Mouse (Mus musculus) liver, embryonic 13.5 days (tissue): ENCODE data around the gene Nrxn1. TPM values are rescaled to one million over a fixed set of nuclear protein-coding genes. Genes with fewer than 3 reads are reported as not detected.

Experiments used
- ATAC-seq: fragments of 200-750 bp; cut with Nextera tagmentation; 2 replicates; pipeline ENCODE4 v1.8.0; 2017; ENCODE audit warnings: low read depth, mild to moderate bottlenecking, moderate number of reproducible peaks, moderate library complexity
- DNase-seq: peaks from one replicate; pipeline ENCODE4 v3.0.0; 2022
- H3K27ac ChIP-seq: fragments of 300-500 bp; sonication (generic); 2 replicates; pipeline ENCODE4 v1.5.1; 2015; ENCODE audit warnings: moderate library complexity, mild to moderate bottlenecking, inconsistent platforms
- H3K27me3 ChIP-seq: fragments of 300-500 bp; sonication (generic); 2 replicates; pipeline ENCODE4 v1.6.1; 2015; ENCODE audit warnings: mild to moderate bottlenecking, inconsistent platforms
- H3K36me3 ChIP-seq: fragments of 300-500 bp; sonication (generic); 2 replicates; pipeline ENCODE4 v1.6.1; 2015; ENCODE audit warnings: mild to moderate bottlenecking, inconsistent platforms
- H3K4me1 ChIP-seq: fragments of 300-500 bp; sonication (generic); replicated peaks from 2 replicates; pipeline ENCODE4 v1.6.1; 2015; ENCODE audit warnings: inconsistent platforms
- H3K4me2 ChIP-seq: fragments of 300-500 bp; sonication (generic); 2 replicates; pipeline ENCODE4 v1.6.1; 2015; ENCODE audit warnings: inconsistent platforms, mild to moderate bottlenecking, moderate library complexity
- H3K4me3 ChIP-seq: fragments of 300-500 bp; sonication (generic); replicated peaks from 2 replicates; pipeline ENCODE4 v1.5.1; 2015; ENCODE audit warnings: mild to moderate bottlenecking, inconsistent platforms
- H3K9ac ChIP-seq: fragments of 300-500 bp; sonication (generic); 2 replicates; pipeline ENCODE4 v1.6.1; 2015; ENCODE audit warnings: mild to moderate bottlenecking, inconsistent platforms
- H3K9me3 ChIP-seq: fragments of 300-500 bp; sonication (generic); replicated peaks from 2 replicates; pipeline ENCODE4 v1.6.1; 2016; ENCODE audit warnings: inconsistent platforms
- WGBS: fragments of 180-500 bp; shearing (Covaris S2); methylation state at CpG from one replicate; pipeline ENCODE4 v1.1.7; 2015; ENCODE audit not compliant: insufficient replicate concordance; 5-methylcytosine and 5-hydroxymethylcytosine counted together
- polyA plus RNA-seq: library from polyadenylated mRNA; unstranded; fragments of >200 nt; fragmentation: Nextera tagmentation; extraction: Ambion mirVana; gene quantifications from 2 replicates; pipeline ENCODE4 v1.2.1, GENCODE M21; 2015

Nrxn1 gene
- polyA plus RNA-seq, 1 experiment from 2014 or later, result 0.51 TPM

GRCm38 (mm10) chr17:90394606-90395005 lies 698.3 kb downstream of the Nrxn1 start:
- Histone ChIP-seq H3K4me3 (no peak overlapping the region), H3K9ac (no peak overlapping the region), H3K4me2 (no peak overlapping the region), H3K4me1 (no peaks in the 10 kb centered on the region), H3K9me3 (no peaks in the 10 kb centered on the region), H3K27me3 (no peaks in the 10 kb centered on the region), H3K36me3 (no peaks in the 10 kb centered on the region), H3K27ac (no peak overlapping the region)
- 78% methylated on average over 6 of the region's 6 CpGs for WGBS
- ATAC-seq (no peak), DNase-seq (no peak)

DNA sequence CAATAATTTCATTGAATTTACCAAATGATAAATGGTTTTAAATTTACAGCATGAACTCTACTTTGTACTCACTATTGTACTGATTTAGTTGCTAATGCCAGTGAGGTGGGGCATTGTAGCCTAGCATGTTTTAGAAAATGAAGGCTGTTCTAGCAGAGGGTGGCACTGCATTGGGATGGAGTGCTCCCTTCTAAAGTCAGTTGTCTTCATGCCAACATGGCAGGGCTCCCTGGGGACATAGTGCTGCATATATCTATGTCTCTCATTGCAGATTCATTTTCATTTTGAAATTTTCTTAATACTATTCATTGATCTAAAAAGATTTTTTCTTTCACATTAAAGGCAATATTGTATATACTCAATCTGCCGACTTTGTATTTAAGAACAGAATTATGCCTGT lies 700.1 kb downstream of the Nrxn1 start:
- Histone ChIP-seq H3K9me3 (no peaks in the 10 kb centered on the region), H3K4me3 (no peak overlapping the region), H3K4me2 (no peak overlapping the region), H3K36me3 (no peaks in the 10 kb centered on the region), H3K4me1 (no peaks in the 10 kb centered on the region), H3K27ac (no peak overlapping the region), H3K27me3 (no peaks in the 10 kb centered on the region), H3K9ac (no peak overlapping the region)
- 72% methylated on average over 1 of the region's 1 CpGs for WGBS
- ATAC-seq (no peak), DNase-seq (no peak)

DNA sequence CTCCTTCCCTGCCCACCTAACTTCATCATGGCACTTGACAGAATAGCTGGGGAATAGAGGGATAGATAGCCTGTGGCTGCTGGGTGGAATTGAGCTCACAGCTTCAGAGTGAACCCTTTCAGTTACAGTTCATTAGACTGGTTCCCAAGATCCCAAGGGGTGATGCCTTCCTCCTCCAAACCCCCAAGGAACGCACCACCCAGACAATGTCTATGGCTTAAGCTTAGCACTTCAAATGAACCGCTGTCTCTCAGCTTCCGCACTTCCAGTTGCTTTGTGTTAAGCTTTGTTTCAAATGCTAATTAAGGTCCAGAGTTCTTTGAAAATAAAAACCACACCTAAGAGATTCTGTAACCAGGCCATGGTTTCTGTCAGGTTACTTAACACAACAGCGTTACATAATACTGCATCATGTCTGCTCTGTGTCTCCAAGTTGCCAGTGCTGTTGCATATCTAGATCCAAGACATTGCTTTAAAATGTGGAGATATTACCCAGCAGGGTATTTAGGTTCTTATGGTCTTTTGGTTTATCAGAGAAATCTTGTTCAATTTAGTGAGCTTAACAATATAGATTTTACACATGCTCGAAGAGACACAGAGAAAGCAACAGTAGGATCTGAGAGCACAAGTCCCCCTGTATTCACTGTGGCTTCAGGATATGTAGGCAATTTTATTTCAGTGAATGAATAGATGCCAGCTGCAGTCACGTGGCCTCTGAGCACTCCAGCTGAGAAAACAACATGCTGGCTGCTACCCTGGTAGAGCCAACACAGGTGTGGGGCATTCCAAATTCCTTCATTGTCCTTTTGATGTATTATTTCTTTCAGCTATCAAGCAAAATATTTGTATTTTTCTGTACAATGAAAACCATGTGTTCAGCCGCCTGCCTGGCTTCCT lies 702.3 kb downstream of the Nrxn1 start:
- Histone ChIP-seq H3K27ac (no peak overlapping the region), H3K27me3 (no peaks in the 10 kb centered on the region), H3K4me3 (no peak overlapping the region), H3K4me1 (no peaks in the 10 kb centered on the region), H3K9me3 (no peaks in the 10 kb centered on the region), H3K36me3 (no peaks in the 10 kb centered on the region), H3K9ac (no peak overlapping the region), H3K4me2 (no peak overlapping the region)
- no peak for ATAC-seq
- no peak for DNase-seq
- WGBS, result 49% methylated on average over 7 of the region's 7 CpGs

DNA sequence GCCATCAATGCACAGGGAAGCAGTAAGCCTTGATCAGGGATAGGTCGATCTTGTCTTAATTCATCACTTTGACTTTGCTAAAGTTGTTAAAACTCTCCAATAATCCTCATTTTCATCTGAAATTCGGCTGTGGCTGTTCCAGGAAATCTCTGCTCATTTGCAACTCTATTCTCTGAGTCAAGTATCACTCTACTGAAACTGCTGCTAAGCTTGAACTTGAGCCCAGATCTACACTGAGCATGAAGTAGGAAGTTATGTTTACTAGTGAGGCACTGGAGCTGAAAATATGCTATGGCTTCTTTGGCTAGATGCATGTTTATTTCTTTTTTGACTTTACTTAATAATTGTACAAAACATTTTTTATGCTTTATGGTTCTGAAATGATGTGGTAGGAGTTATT lies 708.0 kb downstream of the Nrxn1 start:
- ATAC-seq, result no peak
- H3K9ac ChIP-seq, result no peak overlapping the region
- no peak for DNase-seq
- no peaks in the 10 kb centered on the region for H3K4me1 ChIP-seq
- no peaks in the 10 kb centered on the region for H3K36me3 ChIP-seq
- no peak overlapping the region for H3K4me2 ChIP-seq
- no peak overlapping the region for H3K27ac ChIP-seq
- H3K9me3 ChIP-seq, result no peaks in the 10 kb centered on the region
- H3K27me3 ChIP-seq, result no peaks in the 10 kb centered on the region
- no peak overlapping the region for H3K4me3 ChIP-seq
- WGBS, result 44% methylated on average over 2 of the region's 2 CpGs

DNA sequence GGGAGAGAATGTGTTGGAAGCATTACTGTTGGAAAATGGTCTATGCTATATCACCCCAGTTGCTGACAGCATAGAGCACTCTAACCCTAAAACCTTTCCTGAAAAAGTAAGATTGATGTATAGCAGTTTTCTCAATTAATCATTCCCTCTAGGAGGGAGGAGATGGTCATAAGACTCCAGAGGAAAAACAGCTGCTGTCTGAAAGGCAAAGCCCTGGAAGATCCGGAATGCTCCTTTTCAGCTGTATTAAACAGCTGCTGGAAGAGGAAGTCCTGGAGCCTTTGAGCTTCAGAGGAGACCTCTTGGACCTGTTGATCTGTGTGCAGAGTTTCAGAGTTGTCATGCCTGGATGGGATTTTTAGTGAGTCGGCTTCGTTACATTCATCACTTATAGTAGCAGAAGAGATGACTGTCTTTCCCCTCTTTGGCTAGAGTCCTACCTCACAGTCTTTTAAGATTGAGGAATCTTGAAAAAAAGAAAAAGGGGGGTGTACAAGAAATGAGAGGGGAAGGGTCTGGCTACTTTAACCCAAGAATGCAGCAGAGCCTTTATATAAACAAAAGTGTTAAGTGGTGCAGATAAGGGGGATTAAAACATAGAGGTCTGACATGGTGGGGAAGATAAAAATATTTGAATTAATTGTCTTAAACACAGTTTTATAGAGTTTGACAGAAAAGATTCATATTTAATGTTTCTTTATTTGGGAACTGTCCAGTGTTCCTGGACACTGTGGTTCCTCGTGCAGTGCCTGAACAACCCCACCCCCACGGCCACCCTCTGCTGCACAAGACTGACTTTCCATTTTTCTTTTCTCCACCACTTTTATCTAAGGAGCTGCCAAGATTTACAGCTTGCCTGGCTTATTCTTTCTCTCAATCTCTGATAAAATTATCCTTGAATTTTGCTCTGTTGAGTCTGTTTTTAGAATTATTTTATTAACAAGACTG lies 710.1 kb downstream of the Nrxn1 start:
- no peaks in the 10 kb centered on the region for H3K9me3 ChIP-seq
- ATAC-seq, result no peak
- no peak for DNase-seq
- no peak overlapping the region for H3K27ac ChIP-seq
- H3K36me3 ChIP-seq, result no peaks in the 10 kb centered on the region
- H3K4me1 ChIP-seq, result no peaks in the 10 kb centered on the region
- no peak overlapping the region for H3K4me3 ChIP-seq
- H3K4me2 ChIP-seq, result no peak overlapping the region
- no peak overlapping the region for H3K9ac ChIP-seq
- 49% methylated on average over 5 of the region's 5 CpGs for WGBS
- no peaks in the 10 kb centered on the region for H3K27me3 ChIP-seq

GRCm38 (mm10) chr17:90376533-90376932 lies 716.3 kb downstream of the Nrxn1 start:
- H3K27me3 ChIP-seq, result no peaks in the 10 kb centered on the region
- ATAC-seq (no peak), DNase-seq (no peak)
- no peaks in the 10 kb centered on the region for H3K9me3 ChIP-seq
- H3K36me3 ChIP-seq, result no peaks in the 10 kb centered on the region
- no peak overlapping the region for H3K9ac ChIP-seq
- 72% methylated on average over 2 of the region's 2 CpGs for WGBS
- H3K27ac ChIP-seq, result no peak overlapping the region
- no peak overlapping the region for H3K4me2 ChIP-seq
- no peaks in the 10 kb centered on the region for H3K4me1 ChIP-seq
- no peak overlapping the region for H3K4me3 ChIP-seq

GRCm38 (mm10) chr17:90362169-90362568 lies 730.7 kb downstream of the Nrxn1 start:
- Histone ChIP-seq H3K4me3 (no peak overlapping the region), H3K36me3 (no peaks in the 10 kb centered on the region), H3K4me1 (no peaks in the 10 kb centered on the region), H3K9me3 (no peaks in the 10 kb centered on the region), H3K27ac (no peak overlapping the region), H3K27me3 (no peaks in the 10 kb centered on the region), H3K4me2 (no peak overlapping the region), H3K9ac (no peak overlapping the region)
- no peak for DNase-seq
- 58% methylated on average over 4 of the region's 4 CpGs for WGBS
- no peak for ATAC-seq

- WGBS, result 46% methylated on average over 5 of the region's 5 CpGs
Observed at GRCm38 (mm10) chr17:90349385-90350095, 743.3 kb downstream of the Nrxn1 start.

GRCm38 (mm10) chr17:90346735-90347475 lies 746.0 kb downstream of the Nrxn1 start:
- 40% methylated on average over 3 of the region's 3 CpGs for WGBS

More at GRCm38 (mm10) chr17:90349385-90350095, 743.3 kb downstream of the Nrxn1 start:
- no peaks in the 10 kb centered on the region for H3K36me3 ChIP-seq
- H3K4me3 ChIP-seq, result no peak overlapping the region
- H3K27me3 ChIP-seq, result no peaks in the 10 kb centered on the region
- H3K27ac ChIP-seq, result no peak overlapping the region
- no peak for DNase-seq
- H3K4me1 ChIP-seq, result no peaks in the 10 kb centered on the region
- no peak overlapping the region for H3K4me2 ChIP-seq
- no peaks in the 10 kb centered on the region for H3K9me3 ChIP-seq
- ATAC-seq, result no peak
- no peak overlapping the region for H3K9ac ChIP-seq

DNA sequence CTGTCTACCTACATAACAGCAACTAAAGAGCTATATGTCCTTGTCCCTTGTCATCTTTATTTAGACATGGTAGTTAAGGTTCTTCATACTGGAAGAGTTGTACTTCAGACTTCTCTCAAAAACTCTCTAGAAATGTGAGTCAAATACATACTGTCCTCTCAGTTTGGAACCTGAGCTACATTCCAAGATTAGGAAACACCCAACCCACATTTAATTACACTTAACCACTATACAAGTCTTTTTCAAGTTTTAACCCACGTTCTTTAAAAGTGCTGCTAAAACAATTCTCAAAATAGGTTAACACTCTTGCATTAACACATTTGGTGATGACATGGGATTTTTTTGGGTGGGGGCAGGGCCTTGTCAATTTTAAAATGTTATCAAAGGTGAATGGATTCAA lies 759.4 kb downstream of the Nrxn1 start:
- 68% methylated on average over 1 of the region's 1 CpGs for WGBS
- Histone ChIP-seq H3K27me3 (no peaks in the 10 kb centered on the region), H3K4me2 (no peak overlapping the region), H3K4me1 (no peaks in the 10 kb centered on the region), H3K4me3 (no peak overlapping the region), H3K36me3 (no peaks in the 10 kb centered on the region), H3K9ac (no peak overlapping the region), H3K27ac (no peak overlapping the region), H3K9me3 (no peaks in the 10 kb centered on the region)
- DNase-seq, result no peak
- ATAC-seq, result no peak

More at GRCm38 (mm10) chr17:90346735-90347475, 746.0 kb downstream of the Nrxn1 start:
- H3K9ac ChIP-seq, result no peak overlapping the region
- no peak overlapping the region for H3K27ac ChIP-seq
- H3K9me3 ChIP-seq, result no peaks in the 10 kb centered on the region
- DNase-seq, result no peak
- no peaks in the 10 kb centered on the region for H3K36me3 ChIP-seq
- H3K4me1 ChIP-seq, result no peaks in the 10 kb centered on the region
- H3K4me2 ChIP-seq, result no peak overlapping the region
- H3K4me3 ChIP-seq, result no peak overlapping the region
- H3K27me3 ChIP-seq, result no peaks in the 10 kb centered on the region
- no peak for ATAC-seq
